Mouse (Mus musculus): ENCODE measurements around the gene Atp1b2.

Gene Atp1b2

DNA sequence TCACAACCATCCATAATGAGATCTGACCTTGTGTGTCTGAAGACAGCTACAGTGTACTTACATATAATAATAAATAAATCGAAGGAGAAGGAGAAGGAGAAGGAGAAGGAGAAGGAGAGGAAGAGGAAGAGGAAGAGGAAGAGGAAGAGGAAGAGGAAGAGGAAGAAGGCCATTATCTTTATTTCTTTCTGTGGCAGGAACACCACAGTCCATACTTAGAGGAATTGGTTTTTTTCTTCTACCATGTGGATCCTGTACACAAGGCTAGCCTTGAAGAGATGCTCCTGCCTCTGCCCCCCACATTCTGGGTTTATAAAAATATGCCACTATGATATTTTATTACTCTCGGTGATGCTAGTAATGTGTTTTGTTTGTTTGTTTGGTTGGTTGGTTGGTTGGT, 1.1 kb upstream of the Atp1b2 start:
- DNase-seq = no peak

DNA sequence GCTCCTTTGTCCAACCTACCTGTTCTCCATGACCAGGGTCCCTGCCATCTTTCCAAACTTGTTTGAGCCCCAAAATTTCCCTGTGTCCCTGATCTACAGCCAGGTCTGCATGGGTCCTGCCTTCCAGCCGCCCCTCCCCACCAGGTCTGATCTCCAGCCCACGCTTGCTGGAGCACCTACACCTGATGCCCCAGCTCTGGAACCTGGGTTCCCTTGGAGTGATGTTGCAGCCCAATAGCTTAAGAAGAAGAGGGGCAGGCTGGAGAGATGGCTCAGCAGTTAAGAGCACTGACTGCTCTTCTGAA, 701 bp upstream of the Atp1b2 start:
- DNase-seq = peak in 1 of 2 experiments; percentile 23

DNA sequence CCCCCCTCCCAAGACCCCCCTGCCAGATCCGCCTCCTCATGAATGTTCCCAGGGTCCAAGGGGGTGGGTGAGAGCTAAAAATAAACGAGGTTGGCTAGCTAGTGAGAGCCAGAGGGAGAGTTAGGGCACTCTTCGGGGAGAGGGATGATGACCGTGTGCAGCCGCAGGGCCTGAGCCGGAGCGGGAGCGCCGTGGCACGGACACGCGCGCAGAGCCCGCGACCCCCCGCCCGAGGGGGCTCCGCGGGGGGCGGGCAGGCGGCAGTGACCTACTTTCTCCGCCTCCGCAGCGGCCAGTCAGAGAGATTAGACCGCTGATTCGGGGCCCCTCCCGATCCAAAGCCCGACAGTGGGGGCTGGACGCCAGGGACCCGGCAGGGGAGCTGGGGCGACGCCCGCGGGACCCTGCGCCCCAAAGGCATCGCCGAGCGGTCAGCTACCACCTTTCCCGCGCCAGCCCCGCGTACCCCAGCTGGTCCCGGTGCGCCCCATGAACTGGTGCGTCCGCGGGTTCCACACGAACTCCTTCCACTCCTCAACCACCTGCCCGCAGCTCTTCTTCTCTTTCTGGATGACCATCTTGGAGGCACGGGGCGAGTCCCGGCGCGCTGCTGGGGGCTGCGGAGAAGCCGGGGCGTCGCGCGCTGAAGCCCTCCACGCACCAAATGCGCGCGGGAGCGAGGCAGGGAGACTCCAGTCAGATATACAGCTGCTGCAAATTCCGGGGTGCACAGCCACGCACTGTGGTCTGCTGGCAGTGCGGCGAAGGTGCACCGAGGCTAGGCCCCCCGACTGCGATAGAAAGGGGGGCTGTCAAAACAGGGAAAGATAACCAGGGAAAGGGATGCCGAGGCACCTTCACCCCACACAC, 712 bp downstream of the Atp1b2 start:
- DNase-seq = peak in 1 of 2 experiments; percentile 47

DNA sequence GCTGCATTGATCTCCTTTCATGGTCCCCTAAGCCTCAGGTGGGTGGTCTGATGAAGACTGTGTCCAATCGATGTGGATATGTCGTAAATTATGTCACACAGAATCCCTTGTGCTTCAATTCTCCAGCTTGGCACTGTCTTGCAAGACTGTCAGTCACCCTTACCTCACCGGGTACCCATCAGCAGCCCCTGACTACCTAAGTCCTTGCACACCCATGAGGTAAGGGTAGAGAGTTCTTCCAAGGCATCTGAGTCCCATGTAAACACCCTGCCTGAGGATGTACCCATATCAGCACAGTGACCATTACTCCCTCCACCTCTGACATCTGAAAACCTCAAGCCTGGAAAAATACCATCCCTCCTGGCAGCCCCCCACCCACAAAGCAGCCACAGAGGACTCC, 1.4 kb downstream of the Atp1b2 start:
- DNase-seq = no peak

DNA sequence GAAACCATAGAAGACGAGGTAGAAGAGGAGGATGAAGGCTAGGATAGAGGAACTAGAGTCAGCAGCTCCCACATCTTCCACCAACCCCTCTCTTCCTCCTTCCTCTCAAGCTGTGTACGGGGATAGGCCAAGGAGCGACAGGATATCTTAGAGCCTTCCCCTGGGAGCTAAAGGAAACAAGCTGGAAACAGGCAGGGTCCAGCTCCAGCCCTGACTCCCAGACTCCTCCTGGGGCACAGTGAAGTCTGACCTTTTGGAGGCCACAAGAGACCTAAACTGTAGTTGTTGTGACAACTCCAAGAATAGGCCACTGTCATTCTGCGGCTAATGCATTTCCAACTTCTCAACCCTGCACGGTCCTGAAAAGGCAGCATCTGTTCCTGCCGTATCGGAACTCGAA, 2.2 kb downstream of the Atp1b2 start:
- no peak for DNase-seq

DNA sequence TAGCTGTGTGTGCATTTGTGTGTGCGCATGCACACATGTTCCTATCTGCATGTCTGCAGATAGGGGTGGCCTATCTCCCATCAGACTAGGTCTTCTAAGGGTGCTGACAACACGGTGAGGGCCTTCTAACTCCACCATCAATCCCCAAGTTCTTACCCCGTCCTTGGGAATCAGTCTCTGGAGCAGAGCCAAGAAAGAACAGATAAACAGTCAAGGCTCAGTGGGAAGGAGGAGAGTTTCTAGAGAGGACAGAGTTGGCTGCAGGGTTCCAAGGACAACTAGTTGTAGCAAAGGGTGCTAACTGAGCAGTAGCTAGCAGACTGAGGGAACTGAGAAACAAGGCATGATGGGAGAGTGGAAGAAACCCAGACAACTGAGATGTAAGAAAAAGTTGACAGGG, 4.0 kb downstream of the Atp1b2 start:
- no peak for DNase-seq

DNA sequence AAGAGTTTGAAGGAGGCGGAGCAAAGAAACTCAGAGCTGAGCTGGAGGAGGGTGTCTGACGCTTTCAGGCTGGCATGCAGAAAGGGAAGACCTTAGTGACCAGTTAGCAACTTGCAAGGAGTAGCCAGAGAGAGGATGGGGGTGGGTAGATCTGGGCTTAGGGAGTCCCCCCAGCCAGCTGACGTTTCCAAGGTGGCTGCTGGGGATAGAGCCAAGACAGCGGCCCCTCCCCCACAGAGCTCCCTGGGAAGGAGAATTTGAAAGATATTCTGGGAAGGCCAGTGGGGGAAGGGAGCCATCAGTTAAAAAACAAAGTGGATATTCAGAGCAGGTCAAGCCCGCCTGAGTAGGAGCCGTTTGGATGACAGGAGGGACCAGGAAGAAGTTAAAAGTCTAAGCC, 5.6 kb downstream of the Atp1b2 start:
- no peak for DNase-seq

DNA sequence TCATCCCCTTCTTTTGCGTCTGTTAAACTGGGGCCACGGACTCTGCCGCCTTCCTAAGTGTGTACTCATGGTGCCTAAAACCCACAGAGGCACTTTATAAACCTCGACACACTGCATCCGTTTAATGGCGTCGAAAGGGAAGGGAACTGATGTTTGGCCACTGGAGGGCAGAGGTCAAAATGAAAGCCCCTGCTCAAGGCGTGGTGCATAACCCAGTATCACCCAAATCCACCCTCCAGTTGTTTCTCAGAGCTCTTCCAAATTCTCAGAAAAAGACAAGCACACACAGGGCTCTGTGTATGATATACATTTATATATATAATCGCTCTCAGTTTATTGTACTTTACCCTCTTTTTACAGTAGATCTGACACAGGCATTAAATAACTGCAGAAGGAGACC, 6.3 kb downstream of the Atp1b2 start:
- DNase-seq = no peak

DNA sequence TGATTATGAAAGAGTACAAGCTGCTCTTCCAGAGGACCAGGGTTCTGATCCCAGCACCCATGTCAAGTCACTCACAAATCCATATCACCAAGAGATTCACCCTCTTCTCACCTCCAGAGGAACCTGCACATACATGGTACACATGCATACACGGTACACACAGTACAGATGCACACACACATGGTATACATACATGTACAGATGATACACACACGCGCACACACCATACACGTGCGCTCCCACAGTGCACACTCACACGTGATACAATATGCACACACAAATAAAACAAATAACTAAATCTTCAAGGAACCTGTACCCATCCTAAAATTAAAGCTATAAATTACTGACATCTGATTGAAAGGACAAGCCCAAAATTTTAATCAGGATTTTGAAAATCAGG, 10.9 kb downstream of the Atp1b2 start:
- no peak for DNase-seq

DNA sequence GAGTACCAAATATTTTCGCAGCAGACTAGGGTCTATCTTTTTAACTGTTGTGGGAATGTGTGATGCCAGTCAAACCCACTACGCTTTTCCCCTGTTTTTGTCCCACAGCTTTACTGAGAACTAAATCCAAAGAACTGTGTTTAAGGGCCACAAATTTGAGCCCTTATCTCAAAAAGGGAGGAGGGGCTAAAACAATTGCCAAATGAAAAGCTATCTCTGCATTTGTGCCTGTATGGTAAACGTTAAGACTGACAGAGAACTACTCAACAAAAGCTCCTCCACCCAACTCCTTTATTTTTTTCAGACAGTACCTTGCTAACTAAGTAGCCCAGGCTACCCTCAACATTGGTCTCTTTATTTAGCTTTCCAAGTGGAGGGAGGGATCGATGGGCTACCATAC, 12.9 kb downstream of the Atp1b2 start:
- DNase-seq = no peak

DNA sequence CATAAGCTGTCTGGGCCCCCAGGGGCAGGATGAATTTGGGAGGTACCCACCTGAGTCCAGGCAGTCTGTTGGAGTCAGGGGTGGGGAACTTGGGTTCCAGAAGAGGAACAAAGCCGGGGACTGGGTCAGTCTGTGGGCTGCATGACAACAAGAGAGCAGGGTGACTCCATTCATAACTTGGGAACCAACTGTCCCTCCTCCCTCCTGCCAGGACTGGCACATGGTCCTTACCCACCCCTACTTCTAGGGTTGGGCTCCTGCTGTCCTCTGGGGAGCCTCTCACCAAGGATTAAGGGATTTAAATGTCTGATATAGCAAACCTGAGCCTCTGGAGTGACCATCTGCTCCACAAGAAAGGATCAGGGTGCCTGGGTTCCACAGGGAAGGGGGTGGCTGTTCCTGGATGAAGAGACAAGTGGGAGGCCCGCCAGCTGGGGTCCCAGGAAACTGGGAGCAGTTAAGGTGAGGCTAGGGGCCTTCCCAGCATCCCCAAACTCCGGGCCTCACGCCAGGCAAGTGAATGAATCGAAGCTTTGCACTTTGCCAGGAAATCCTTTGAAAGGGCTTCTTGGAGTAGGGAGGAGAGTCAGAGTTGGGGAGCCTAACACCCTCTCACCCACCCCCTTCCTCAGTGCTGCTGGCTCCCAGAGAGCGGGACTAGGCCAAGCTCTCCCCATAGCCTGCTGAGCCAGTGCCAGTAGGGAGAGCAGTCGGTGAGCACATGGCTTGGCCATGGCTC, 13.7 kb downstream of the Atp1b2 start:
- no peak for DNase-seq

DNA sequence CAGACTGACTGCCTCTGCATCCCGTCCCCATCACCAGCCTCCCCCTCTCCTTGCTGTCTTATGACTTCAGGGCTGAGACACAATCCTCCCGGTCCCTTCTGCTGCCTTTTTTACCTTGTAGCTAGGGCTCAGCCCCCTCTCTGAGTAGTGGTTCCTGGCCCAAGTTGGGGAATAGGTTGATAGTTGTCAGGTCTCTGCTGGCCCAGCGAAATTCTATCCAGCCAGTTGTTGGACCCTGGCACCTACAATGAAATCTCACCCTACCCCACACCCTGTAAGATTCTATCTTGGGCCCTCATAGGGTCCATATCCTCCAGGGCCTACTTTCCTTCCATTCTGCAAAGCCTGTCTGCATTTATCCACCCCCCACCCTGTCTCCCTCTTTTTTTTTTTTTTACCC, 14.3 kb downstream of the Atp1b2 start:
- DNase-seq = no peak

DNA sequence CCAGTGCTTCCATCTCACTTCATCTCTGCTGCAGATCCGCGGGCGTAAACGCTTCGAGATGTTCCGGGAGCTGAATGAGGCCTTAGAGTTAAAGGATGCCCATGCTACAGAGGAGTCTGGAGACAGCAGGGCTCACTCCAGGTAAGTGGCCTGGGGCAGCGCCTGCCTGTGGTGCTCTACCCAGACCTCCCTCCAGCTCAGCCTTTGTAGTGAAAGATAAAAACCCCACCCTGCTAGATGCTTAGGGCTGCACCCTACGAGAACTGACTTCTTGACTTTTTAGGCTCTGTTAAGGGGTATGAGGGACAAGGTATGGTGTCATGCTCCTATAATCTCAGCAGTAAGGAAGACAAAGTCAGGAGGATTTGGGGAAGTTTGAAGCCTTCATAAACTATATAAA, 15.1 kb downstream of the Atp1b2 start:
- no peak for DNase-seq

DNA sequence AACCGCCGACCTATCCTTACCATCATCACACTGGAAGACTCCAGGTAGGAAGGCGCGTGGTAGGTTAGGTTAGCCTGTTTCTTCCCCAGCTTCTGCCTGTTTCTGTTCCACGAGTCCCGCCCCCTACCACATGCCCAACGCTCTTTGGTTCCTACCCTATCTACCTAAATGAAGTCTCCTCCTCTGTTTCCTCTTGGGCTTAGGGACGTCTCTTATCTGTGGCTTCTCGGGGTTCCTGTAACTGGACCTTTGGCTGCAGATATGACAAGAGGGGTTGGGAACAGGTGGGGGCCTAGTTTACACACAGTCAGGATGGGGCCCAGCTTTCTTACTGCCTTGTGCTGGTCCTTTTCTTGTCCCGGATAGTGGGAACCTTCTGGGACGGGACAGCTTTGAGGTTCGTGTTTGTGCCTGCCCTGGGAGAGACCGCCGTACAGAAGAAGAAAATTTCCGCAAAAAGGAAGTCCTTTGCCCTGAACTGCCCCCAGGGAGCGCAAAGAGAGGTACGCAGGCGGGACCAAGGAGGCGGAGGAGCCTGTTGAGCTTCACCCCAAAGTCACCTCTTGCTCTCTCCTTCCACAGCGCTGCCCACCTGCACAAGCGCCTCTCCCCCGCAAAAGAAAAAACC, 16.4 kb downstream of the Atp1b2 start:
- no peak for DNase-seq

DNA sequence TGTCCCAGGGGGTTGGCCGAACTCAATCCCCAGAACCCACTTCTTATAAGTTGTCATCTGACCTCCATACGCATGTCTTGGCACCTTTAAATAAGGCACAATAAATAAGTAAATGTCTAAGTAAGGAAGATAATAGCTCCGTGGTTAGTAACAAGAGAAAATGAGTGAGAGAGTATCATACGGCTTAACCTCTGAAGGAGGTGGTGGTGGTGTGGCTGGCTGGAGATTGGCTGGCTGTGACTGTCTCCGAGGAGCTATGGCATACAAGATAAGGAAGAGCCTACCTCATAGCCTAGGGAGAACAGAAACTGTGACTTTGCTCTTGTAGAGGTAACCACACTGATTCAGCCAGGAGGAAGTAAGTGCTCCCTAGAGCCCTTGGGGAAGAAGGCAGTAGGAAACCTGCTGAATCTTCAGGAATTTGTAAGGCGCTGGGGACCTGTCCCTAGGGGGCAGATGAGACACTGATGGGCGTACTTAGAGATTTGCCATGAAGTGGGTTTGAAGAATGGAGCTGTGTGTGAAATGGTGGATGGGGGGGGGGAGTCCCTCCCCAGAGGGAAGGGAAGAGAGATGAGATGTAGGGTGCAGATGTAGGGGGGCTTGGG, 19.9 kb downstream of the Atp1b2 start:
- no peak for DNase-seq

DNA sequence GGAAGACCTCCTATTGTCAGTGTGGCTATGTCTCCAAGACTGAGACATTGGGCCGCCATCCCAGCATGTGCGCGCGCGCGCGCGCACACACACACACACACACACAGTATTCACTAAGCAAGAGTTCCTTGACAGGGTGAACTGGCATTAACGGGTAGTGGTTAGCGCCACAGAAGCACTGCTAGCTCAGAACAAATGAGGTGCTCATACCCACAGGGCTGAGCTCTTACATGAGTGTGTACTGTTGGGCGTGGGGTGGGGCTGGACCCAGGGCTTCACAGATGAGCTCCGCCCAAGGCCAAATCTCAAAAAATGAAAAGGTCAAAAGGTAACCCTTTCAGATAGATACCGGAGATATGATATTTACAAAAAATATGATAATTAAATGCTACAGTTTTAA, 20.8 kb downstream of the Atp1b2 start:
- DNase-seq = no peak

DNA sequence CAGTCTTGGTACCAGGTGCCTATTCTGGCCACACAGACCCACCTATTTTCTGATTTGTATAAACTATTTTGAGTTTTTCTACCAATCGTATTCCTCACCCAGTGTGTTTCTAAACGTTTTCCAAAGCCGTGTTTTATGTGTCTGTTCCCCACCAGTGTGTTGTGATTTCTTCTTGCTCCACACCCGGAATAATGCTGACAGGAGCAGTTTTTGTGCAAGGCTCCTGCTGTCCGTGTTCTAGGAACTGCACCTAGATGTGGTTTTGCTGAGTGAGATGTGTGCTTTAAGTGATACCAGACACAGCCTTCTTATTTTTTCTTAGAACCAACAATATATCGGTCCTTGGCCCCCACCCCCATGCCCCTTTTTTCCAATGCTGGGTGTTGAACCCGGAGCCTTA, 21.7 kb downstream of the Atp1b2 start:
- no peak for DNase-seq

DNA sequence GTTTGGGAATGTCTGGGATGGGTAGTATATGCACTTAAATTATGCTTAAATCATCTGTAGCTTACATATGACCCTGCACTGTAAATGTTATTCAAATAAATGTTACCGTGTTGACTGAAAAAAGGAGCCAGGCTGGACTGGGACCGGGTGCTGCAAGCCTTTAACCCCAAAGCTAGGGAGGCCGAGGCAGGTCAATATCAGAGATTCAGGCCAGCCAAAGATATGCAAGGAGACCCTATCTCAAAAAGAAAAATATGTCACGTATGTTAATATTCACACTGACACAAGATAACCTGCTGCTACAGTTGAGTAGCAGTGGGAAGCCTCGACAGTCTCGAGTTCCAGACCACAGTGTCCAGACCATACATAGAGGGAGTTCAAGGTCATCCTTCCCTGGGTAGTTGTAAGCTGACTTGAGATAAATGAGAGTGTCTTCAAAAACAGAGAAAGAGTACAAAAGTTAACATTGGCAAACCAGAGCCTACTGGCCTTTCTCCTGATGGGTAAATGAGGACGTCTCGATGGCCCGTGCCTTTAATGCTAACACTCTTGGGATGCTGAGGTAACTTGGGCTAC, 23.4 kb downstream of the Atp1b2 start:
- DNase-seq = no peak

DNA sequence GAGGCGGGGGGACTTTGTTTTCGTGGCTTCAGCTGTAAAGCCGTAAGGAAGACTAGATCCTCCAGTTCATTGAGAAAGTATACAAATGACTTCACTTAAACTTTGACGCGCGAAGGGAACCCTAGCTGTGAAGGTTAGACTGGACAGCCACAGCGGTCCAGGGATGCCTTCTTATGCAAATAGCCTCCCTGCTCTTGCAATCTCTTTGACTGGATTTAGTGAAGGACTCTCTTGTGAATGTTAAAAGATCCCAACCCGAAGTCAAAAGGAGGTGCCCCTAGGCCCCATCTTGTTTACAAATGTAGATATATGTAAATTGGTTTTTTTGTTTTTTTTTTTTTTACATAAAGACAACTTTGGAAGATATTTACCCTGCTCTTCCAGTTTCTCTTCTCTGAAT, 23.9 kb downstream of the Atp1b2 start:
- no peak for DNase-seq

DNA sequence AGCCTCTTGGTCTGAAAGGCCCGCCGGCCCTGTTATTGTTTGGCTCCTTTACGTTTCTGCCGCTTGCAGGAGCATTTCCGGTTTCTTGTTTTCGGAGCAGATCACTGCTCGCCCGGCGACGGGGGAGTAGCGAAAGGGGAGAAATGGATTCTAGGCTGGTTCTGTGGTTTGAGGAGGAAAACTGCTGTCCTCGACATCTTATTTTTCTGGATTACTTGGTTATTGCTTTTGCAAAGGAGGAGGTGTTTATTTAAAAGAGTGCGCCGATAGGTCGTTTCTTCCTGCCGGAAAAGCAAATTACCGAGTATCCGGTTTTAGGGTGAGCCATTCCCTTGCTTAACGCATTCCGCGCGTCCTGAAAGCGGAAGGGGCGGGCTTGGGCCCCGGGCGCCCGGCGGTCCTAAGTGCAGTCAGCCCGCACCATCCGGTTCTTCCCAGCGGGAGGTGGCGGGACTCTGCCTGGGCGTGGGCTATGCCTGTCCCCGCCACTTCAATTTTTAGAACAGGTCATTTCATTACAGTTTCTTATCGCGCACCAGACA, 24.5 kb downstream of the Atp1b2 start:
- peak; percentile 86 to 91 for DNase-seq

DNA sequence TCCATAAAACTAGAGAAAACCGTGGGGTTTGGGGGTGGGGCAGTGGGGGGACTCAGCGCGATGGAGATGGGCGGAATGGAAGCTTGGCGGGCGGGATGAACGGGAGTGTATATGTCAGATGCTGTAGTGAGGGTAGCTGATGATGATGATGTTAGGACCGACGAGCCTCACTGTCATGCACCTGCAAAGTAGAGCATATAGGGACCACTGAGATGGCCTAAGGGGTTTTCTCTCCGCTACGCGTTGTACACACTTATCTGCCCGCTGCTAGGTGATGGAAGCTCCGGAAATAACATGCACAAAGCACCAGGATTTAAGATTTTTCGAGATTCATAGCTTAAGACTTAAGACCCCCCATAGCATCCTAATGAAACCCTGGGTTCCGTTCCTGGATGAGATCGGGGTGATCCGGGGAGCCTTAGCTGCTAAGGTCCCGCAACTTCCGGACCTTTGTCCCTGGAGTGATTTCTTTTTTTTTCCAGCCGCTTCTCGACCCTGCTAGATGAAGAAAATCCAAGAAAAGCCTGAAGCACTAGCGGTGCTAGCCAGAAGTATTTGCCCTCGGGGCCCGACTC, 25.1 kb downstream of the Atp1b2 start:
- no peak for DNase-seq

DNA sequence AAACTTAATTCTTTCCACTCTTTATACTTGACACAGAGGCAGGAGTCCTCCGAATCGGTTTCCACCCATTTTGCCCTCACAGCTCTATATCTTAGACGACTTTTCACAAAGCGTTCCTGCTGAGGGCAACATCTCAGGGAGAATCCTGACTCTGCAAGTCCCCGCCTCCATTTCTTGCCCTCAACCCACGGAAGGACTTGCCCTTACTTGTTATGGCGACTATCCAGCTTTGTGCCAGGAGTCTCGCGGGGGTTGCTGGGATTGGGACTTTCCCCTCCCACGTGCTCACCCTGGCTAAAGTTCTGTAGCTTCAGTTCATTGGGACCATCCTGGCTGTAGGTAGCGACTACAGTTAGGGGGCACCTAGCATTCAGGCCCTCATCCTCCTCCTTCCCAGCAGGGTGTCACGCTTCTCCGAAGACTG, 25.6 kb downstream of the Atp1b2 start, which contains the start of the genes Wrap53 and Trp53:
Gene Wrap53, minus strand, starts transcription at position 165 of the 424 bp plus-strand sequence.
Gene Trp53, plus strand, starts transcription at position 269 of the 424 bp plus-strand sequence.
- peak; percentile 89 to 91 for DNase-seq

Measured in thymus, postnatal 36 days (tissue).